Mouse (Mus musculus): ENCODE measurements around the gene Hnrnpa1.

The Hnrnpa1 gene

DNA sequence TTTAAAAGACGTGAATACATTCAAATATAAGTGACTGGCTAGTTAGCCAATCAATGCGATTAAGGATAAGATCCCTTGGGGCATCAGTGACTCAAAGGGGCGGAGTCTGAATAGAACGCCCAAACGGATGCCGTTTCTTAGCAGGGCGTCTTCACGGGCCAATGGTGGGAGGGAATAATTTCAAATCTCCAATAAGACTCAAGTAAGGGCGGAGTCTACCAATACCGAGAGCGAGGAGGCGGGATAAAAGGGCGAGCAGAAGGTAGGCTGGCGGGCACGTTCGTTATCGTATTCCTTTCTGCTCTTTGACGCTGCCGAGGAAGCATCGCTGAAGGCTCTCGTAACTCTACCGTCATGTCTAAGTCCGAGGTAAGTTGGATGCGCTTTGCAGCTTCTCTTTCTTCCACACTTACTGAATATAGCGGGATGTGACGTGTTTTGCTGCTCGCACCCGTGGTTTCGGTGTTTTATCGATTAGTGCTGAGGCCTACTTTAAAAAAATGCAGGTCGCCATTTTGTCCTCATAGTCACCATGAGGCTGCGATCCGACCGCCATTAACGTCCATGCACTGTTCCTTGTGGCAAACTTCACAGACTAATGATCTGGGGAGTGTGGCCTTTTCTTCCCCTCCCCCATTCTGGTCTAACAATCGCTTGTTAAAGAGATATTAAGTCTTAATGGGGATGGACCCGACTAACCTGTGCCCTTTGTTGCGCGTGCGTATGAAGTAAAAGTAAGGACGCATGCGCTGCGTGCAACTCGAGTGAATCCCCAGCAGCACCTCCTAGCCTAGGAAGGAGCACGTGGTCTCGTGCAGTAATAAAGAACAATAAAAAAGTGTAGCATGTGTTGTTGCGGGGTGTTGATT lies at the start of gene Hnrnpa1:
Gene Hnrnpa1 (plus strand): TSS at position 273 of the 869 bp plus-strand sequence.
- DNase-seq (ENCODE audit: extremely low read depth, low read depth, low spot score) = peak; percentile 92

DNA sequence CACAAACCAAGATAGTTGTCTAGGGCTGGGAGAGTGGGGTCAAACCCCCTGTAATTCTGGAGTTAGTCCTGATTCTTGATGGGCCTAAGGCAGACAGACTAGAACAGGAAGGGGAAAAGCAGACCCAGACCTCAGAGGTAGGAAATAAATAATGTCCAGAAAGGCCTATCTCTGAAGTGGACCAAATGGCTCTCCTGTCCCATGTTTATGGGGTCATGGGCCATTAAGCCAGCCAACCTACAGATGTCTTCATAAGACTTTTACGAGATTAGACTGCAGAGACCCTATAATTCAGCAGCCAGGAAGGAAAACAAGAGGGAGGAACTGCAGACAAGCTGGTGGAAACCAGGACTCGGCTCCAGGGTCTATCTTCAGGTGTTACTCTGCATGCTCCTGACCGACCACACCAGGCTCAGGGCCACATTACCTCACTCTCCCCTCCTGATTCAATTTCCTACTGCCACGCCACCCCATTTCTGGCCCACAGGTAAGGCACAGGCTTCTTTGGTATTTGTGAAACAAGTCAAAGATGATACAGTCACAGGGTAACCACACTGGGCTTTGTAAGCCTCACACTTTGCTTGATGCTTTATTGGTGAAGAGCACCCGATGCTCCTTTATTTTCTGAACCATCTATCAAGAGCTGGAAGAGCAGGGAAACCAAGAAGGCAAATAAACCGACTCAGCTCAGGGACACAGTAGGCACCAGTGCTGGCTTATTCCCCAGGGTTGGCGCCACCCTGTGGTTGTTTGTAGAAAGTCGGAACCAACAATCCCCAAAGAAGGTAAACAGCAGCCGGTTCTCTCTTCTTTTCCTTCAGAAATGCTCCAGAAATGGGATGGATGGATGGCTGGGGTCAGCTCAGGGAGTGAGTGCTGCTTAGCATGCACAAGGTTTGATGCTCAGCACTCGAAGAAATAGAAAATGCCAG lies 49.4 kb upstream of the Hnrnpa1 start:
- DNase-seq (ENCODE audit: extremely low read depth, low read depth, low spot score) = no peak

DNA sequence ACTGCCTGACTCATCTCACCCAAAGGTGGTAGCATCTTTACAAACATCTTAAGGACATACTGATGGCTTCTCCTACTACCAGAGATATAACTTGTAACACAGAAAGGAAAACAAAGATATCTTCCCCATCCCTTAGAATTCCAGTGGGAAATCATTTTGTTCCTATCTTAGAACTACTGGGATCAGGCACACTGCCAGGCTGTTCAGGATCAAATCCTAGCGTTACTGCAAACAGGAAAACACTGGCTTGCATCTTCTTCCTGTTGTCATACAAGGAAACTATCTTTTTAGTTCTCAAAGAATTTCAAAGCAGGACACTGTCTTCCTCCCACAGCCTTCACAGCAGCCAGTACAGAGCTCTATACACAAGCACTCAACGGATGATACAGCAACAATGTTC lies 46.6 kb upstream of the Hnrnpa1 start:
- no peak for DNase-seq (ENCODE audit: extremely low read depth, low read depth, low spot score)

DNA sequence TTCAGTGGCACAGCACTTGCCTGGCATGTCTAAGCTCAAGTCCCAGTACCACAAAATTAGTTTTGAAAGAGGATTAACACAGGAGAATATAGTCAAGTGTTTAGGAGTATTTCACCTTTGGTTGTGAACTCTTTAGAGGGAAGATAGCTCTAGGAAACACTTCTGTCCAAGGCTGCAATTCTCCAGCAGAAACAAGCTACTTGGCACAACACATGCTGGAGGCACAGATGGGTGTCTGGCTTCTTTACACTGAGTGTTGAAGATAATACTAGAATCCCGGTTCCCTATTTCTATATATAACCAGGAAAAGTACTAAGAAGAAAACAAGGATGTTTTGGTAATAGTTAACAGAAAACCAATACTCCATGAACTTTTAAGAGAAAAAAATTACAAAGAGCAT lies 43.4 kb upstream of the Hnrnpa1 start:
- DNase-seq (ENCODE audit: extremely low read depth, low read depth, low spot score) = no peak

DNA sequence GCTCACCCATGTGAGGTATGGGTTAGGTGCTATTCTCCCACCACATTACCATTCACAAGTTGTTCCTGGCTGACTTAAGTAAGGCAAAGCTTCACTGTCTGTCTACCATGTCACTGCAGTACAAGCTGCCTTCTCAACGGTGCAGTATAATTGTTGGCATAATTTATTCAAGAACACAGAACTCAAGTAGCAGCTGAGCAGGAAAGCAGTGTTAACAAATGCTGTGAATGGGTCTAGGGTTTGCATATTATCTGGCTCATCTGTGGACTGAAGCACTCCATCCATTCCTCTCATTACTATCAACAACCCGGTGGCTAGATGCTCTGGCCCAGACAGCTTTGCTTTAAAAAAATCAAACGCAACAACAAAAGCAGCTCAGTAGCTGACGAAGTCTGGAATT lies 42.4 kb upstream of the Hnrnpa1 start:
- no peak for DNase-seq (ENCODE audit: extremely low read depth, low read depth, low spot score)

DNA sequence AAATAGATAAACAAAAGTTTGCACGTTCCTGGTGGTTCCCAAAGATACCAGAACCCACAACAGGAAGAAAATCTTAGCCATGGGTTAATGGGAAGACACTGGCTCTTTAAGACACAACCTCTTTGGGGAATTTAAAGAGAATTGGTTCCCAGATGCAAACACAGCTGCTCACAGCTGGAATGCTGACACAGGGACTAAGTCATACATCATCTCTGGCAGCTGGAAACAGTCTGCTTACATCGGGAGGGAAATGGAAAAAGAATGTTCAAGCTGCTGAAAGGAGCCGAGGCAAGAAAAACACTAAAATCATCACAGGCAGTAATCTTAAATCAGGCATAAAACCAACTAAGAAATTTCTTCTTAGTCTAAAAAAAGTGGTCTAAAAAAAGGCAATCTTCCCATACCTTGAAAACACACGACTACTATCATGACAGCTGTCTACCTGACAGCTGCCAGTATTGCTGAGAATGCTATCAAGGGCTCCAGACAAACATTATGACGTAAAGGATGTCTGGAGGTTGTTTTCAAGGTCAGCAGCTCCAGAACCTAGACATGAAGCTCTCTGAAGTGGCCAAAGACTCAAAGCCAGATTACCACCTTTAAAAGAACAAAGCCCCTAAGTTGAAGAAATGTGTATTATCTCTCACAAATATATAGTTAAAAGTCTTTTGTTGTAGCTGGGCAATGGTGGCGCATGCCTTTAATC lies 38.0 kb upstream of the Hnrnpa1 start:
- DNase-seq (ENCODE audit: extremely low read depth, low read depth, low spot score) = no peak

DNA sequence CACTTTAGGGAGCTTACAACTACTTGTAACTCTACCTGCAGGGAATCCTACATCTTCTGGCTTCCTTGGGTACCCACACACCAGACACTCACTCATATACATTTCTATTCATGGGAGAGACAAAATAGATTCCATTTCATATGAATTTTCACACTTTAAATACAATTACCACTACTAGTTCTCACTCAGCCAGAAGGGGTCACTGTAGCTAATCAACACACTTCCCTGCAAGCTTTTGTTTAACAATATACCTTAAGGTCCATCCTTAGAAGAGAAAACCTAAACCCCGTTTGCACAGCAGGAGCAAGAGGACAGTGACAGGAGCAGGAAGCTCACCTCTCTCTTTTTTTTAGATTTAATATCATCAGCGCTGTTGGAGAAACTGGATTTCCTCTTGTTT lies 35.1 kb upstream of the Hnrnpa1 start:
- DNase-seq (ENCODE audit: extremely low read depth, low read depth, low spot score) = no peak

DNA sequence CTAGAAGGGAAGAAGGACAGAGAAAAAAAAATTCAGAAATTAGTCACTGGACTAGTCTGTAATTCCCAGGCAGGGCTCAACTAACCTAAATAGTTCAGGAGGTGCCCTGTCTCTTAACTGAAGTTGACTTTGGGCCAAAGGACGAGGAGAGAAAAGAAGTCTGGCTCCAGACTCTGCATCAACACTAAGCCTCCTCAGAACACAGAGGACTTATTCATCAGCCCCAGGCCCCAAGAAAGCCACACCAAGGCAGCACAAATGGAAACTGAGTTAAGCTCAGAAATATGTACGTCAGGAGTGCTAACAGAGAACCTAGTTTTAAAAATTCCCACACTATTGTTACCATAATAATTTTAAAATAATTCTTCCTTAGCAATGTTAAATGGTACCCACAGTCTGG lies 26.1 kb upstream of the Hnrnpa1 start:
- DNase-seq (ENCODE audit: extremely low read depth, low read depth, low spot score) = no peak

DNA sequence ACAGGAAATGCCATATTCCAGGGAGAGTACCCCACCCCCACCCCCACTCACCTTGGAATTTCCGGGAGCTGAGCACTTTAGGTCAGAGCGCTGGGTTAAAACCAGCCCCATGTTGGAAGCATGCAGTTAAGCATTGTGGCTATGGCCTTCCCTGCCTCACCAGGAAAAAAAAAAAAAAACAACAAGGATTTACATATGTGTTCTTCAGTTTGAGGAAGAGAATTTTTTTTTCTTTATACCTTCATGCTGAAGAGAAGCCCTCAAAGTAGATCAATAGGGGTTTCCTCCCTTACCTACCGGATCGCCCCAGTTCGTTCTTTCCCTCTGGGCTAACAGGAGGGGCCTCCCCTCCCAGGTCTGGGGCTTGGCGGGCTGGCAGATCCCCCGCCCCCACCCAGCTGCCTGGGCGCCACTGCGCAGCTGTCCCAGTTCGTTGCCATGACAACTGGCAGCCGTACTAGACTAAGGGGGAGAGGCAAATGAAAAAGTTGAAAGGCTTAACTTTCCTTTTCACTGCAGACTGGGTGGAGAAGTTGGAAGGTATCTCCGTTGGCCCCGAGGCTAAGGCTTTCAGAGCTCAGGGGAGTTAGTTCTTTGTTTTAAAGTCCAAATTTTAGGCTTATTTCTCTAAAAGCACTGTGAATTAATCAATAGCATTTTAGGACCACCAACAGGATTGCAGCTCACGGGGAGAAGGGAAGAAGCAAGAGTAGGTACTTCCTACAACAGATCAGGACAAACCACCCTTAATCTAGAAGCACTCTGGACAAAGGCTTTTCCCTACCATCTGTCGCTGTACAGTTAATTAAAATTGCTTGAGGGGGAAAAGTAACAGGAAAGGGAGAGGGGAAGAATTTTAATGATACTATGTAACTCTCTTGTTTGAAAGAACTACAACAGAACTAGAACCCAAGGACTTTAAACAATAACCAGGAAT lies 25.0 kb upstream of the Hnrnpa1 start:
- DNase-seq (ENCODE audit: extremely low read depth, low read depth, low spot score) = no peak

DNA sequence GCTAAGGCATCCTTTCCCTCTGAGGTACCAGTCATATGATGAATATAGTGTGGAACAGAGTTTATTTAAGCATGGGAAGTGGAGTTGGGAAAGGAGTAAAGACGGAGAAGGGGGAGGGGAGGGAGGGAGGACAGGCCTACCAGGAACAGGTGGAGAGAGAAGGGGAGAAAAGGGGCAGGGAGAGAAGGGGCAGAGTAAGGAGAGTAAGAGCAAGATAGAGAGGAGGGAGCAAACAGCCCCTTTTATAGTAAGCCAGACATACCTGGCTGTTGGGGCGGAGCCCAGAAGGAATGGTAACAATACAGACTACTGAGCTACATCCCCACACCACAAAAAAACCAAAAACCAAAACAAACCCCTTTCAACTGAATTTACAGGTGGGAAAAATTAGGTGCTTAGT lies 24.2 kb upstream of the Hnrnpa1 start:
- DNase-seq (ENCODE audit: extremely low read depth, low read depth, low spot score) = no peak

DNA sequence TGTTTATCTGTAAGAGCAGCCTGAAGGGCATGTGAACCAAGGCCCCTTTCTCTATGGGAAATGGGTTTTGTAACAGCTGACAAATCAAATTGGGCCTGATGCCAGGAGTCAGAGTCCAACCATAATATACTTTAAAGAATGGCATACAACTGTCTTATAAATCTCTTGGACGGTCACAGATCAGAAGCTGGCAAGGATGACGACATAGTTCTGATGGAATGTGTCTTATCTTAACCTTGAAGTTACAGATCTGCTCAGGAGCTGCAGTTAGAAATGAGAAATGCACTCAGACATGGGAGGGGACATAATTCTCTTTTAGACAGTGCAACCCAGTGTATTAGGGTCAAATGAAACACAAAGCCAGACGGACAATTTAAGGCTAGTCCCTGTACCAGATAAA lies 19.4 kb upstream of the Hnrnpa1 start:
- DNase-seq (ENCODE audit: extremely low read depth, low read depth, low spot score) = no peak

DNA sequence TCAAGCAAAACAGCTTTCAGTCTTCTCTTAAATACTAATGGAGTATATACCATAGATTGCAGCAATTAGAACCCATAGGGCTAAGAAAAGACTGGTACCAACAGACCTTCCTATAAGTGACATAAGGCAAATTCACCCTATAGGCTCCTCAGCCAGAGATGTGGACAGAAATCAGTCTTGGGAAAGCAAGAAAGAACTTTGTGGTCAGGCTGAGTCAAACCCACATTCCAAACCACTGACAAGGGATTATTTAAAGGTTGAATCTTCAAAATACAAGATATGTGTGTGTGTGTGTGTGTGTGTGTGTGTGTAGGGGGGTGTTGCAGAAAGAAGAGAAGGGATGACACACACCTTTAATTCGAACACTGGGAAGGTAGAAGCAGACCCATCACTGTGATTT lies 18.8 kb upstream of the Hnrnpa1 start:
- no peak for DNase-seq (ENCODE audit: extremely low read depth, low read depth, low spot score)

DNA sequence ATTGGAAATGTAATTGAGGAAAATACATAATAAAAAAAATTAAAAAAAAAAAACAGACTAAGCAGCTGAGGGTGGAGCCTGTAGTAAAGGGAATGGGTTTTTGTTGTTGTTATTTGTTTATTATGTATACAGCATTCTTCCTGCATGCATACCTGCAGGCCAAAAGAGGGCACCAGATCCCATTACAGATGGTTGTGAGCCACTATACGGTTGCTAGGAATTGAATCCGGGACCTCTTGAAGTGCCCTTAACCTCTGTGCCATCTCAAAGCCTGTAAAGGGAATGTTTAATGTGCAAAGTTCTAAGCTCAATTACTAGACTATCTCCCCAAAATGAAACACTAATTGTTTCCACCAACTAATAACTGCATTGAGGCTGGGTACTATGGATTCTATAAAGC lies 16.1 kb upstream of the Hnrnpa1 start:
- DNase-seq (ENCODE audit: extremely low read depth, low read depth, low spot score) = no peak

DNA sequence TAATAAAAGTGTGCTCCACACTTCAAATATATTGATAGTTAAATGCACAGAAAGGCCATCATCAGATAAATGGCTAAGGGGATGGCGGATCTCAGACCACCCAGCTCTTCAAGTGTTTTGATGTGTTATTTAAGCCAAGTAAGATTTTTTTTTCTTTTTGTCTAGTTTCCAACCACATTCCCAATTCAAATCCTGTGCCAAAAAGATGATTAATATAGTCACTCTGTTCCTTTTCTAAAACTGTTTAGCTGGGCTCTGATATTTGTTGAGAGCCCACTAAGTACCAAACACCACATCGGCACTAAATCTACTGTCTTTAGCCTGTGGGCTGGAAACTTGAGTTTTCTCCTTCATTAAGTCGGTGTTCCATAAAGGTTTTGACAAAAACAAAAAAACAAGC lies 13.2 kb upstream of the Hnrnpa1 start:
- no peak for DNase-seq (ENCODE audit: extremely low read depth, low read depth, low spot score)

DNA sequence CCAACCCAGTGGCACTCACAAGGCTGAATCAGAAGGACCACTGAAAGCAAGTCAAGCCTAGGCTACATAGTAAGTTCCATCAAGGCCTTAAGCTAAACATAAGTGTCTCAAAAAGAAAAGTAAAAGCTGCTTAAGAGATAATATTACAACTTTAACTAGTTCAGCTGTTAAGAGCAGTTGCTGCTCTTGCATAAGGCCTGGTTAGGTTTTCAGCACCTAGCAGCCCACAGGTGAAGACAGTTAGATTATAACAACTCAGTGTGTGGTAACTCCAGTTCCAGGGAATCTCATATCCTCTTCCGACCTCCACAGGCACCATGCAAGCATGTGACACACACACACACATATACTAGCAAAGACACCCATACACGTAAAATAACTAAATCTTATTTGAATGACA lies 12.7 kb upstream of the Hnrnpa1 start:
- DNase-seq (ENCODE audit: extremely low read depth, low read depth, low spot score) = no peak

DNA sequence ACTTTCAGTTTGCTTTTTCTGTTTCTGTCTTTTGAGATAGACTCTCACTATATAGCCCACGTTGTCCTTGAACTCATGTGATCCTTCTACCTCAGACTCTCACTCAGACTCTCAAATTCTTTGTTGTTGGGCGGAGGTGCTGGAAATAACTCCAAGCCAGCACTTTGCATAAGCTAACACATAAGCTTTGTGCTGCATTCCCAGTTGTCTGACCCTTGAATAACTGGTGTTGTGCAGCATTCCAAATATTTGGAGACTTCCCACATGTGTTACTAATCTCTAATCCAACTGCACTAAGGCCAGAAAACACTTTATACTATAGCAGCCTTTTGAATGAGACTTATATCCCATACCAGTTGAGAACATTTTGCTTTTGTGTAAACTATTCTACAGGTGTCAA lies 11.3 kb upstream of the Hnrnpa1 start:
- no peak for DNase-seq (ENCODE audit: extremely low read depth, low read depth, low spot score)

DNA sequence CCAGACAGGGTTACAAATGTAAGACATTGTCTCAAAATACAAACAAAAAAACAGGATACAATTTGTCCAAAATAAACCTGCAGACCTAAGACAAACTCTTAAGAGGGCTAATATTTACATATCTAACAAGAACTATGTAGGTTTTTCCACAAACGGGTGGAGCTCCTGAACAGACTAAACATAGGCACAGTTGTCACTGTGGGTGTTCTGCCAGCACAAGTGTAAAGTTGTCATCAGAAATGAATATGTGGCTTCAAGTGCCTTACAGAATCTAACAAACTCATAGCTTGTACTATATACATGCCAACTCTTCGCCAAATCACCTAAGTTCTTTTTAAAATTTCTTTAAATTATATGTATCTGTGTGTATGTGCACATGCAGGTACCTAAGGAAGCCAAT lies 7.1 kb upstream of the Hnrnpa1 start:
- no peak for DNase-seq (ENCODE audit: extremely low read depth, low read depth, low spot score)

DNA sequence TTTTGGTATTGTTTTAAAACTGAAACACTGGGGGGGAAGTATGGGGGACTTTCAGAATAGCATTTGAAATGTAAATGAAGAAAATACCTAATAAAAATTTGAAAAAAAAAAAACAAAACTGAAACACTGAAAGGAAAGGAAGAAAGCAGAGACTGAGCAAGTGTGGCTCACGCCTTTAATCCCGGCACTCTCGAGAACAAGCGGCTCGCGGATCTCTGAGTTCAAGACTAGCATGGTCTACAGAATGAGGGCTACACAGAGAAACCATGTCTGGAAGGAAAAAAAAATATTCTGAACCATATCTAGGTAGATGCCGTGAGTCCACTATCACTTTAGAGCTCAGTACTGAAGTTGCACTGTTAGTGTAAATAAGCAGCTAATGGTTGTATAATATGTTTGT lies 2.9 kb upstream of the Hnrnpa1 start:
- no peak for DNase-seq (ENCODE audit: extremely low read depth, low read depth, low spot score)

DNA sequence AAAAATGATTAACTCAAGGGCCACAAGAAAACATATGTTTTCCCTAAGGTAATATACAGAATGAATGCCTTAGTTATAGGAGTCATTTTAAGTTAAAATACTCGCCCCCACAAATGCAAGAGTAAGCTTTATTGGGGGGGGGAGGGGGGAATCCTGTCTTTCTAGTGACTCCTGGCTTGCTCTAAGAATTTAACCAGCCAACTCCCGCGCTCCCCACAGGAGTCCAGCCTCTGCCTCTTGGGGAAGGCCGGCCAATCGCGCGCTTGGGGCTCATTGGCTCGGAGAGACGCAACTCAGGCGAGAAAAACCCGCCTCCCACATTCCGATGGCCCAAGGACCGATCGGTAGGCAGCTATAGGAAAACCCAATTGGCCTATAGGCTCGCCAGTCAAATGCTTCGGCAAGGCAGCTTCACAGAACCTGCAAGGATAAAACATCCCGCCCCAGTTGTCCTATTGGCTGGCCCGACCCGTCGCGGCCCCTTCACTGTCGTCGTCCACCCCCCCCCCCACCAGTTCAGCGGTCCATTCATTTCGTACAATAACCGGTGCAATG lies 1.0 kb upstream of the Hnrnpa1 start:
- DNase-seq (ENCODE audit: extremely low read depth, low read depth, low spot score) = peak; percentile 78

DNA sequence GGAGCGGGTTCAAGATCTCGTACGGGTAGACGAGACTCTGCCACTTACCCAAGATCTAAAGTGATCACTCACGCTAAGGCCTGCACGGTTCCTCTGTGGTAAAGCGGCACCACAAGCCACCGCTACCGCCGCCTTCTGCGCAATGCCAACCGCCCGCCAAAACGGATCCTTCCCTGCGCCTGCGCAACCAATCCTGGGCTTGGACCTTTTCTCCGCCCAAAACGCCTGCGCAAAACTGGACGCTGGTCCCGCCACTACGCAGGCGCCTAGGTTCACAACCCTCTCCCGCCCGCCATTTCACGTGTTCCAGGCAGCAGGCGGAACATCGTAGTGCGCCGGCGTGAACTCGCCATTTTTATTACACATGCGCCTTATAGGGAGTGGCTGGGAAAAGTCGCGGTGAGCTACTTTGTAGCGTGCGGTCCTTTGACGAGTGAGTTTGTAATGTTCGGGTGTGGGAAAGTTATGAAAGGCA lies 510 bp upstream of the Hnrnpa1 start, which contains the start of gene Cbx5:
Gene Cbx5 (minus strand): TSS at position 132 of the 475 bp plus-strand sequence.
- DNase-seq (ENCODE audit: extremely low read depth, low read depth, low spot score) = peak; percentile 74
